ENCODE assay signal across 17 mouse cellular contexts in the genomic region with DNA sequence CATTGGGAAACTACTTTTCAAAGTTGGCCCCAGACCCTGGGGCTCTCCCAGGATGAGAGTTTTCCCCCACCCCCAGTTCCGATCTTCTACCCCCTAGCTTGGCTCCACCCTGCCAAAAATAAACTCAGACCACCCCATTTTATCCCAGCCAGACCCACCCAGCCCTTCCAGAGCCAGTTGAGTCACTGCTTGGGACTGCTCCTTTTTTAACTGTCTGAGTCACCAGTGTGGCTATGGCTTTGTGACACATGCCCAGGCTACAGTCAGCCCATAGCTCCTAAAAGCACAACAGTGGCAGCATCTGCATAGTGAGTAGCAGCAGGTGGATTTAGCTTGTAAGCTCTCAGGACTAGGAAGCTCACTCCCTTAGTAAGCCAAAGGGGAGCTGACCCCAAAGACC. TPM values are rescaled to one million over a fixed set of nuclear protein-coding genes. Genes with fewer than 3 reads are reported as not detected.
DNase-seq lines count a peak whose midpoint lies in the region; ATAC-seq and TF ChIP-seq lines count a peak whose summit lies in the region.
"Had no signal": no experiment of that assay in that cellular context is flagged by ENCODE, and none has a peak within 500 bp of the region (broad histone marks: within the 10 kb centered on the region; RNA-seq: fewer than 3 reads in every experiment).

No protein-coding gene starts in this region.

- no peak for TF ChIP-seq CTCF in olfactory bulb, adult 2 months (IDR thresholded peaks at IDR 0.05; ENCODE audit: insufficient read depth, low read depth, low read length)

- no peak for TF ChIP-seq POLR2A in olfactory bulb, adult 2 months (IDR thresholded peaks at IDR 0.05; ENCODE audit: insufficient read depth, low read depth, low read length)

- peak; percentile 66 for DNase-seq in adrenal gland, adult 2 months
- no peak for DNase-seq in adrenal gland, postnatal 4 days (ENCODE audit: low spot score in 2 of 2)
- no peak for DNase-seq in heart, postnatal 10 days
- DNase-seq in midbrain, embryonic 14.5 days, result no peak
- DNase-seq: B cell, adult 2 months; thymus, postnatal 36 days had no signal

- H3K4me1 ChIP-seq in heart, embryonic 15.5 days (replicated peaks), result peaks cover 77% of the 10 kb centered on the region
- H3K4me1 ChIP-seq in midbrain, embryonic 16.5 days (ENCODE audit: control insufficient read depth, insufficient read depth, low read length), result peaks cover under 1% of the 10 kb centered on the region; the same call in 1 of the 2 replicates
- H3K4me1 ChIP-seq in midbrain, embryonic 14.5 days (ENCODE audit: control insufficient read depth, insufficient read depth, low read length), result 0 out of 2 replicates have a peak, but pooled peaks cover 5% of the 10 kb centered on the region
- H3K4me1 ChIP-seq in olfactory bulb, adult 2 months (ENCODE audit: control insufficient read depth, insufficient read depth, low read length), result peaks cover 64% of the 10 kb centered on the region

- no peak overlapping the region for H3K4me3 ChIP-seq in heart, embryonic 15.5 days
- H3K4me3 ChIP-seq in midbrain, embryonic 16.5 days (ENCODE audit: low read depth, low read length), result no peak overlapping the region
- H3K4me3 ChIP-seq in midbrain, embryonic 14.5 days (replicated peaks; ENCODE audit: low read depth, low read length), result no peak overlapping the region
- no peak overlapping the region for H3K4me3 ChIP-seq in olfactory bulb, adult 2 months (ENCODE audit: insufficient read depth, low read depth, low read length)

- H3K9ac ChIP-seq in heart, embryonic 15.5 days, result 0 out of 2 replicates have a peak overlapping the region, but pooled peaks have one; percentile 11
- no peak overlapping the region for H3K9ac ChIP-seq in midbrain, embryonic 16.5 days (ENCODE audit: low read depth, low read length)
- H3K9ac ChIP-seq in midbrain, embryonic 14.5 days (replicated peaks; ENCODE audit: low read length), result no peak overlapping the region

- no peaks in the 10 kb centered on the region for H3K9me3 ChIP-seq in heart, embryonic 15.5 days (replicated peaks)
- no peaks in the 10 kb centered on the region for H3K9me3 ChIP-seq in midbrain, embryonic 16.5 days (replicated peaks; ENCODE audit: control insufficient read depth, low read length, poor library complexity, severe bottlenecking)
- H3K9me3 ChIP-seq in midbrain, embryonic 14.5 days (ENCODE audit: control insufficient read depth, low read length), result no peaks in the 10 kb centered on the region
- H3K9me3 ChIP-seq: G1E had no signal

- H3K27me3 ChIP-seq in heart, embryonic 15.5 days, result no peaks in the 10 kb centered on the region
- no peaks in the 10 kb centered on the region for H3K27me3 ChIP-seq in midbrain, embryonic 16.5 days (ENCODE audit: control insufficient read depth, insufficient read depth, low read depth, low read length)
- H3K27me3 ChIP-seq in midbrain, embryonic 14.5 days (ENCODE audit: control insufficient read depth, insufficient read depth, low read length), result no peaks in the 10 kb centered on the region

- ATAC-seq in heart, embryonic 15.5 days (replicated peaks; ENCODE audit: insufficient number of reproducible peaks, insufficient read depth, low FRiP score, low read depth), result no peak
- ATAC-seq in midbrain, embryonic 16.5 days, result no peak
- no peak for ATAC-seq in midbrain, embryonic 14.5 days (ENCODE audit: low FRiP score, low TSS enrichment)
- no peak for ATAC-seq in activated CD4-positive, CD25-positive, alpha-beta regulatory T cell, adult 4 months
- ATAC-seq: inflammation-experienced regulatory T-cells, adult 6 months had no signal

- H3K4me2 ChIP-seq in heart, embryonic 15.5 days, result no peak overlapping the region; the same call in 1 of the 2 replicates
- no peak overlapping the region for H3K4me2 ChIP-seq in midbrain, embryonic 16.5 days (ENCODE audit: low read length)
- no peak overlapping the region for H3K4me2 ChIP-seq in midbrain, embryonic 14.5 days (ENCODE audit: low read length)

- H3K27ac ChIP-seq in heart, embryonic 15.5 days, result peak overlapping the region; percentile 87
- H3K27ac ChIP-seq in midbrain, embryonic 16.5 days (ENCODE audit: low read length), result 0 out of 2 replicates have a peak overlapping the region, but pooled peaks have one; percentile 32
- H3K27ac ChIP-seq in midbrain, embryonic 14.5 days (replicated peaks; ENCODE audit: low read depth, low read length), result no peak overlapping the region
- H3K27ac ChIP-seq in olfactory bulb, adult 2 months (ENCODE audit: insufficient read depth, low read depth, low read length), result peak overlapping the region; percentile 20

- 25% methylated on average over 1 of the region's 1 CpGs for WGBS in heart, embryonic 15.5 days
- 72% methylated on average over 1 of the region's 1 CpGs for WGBS in midbrain, embryonic 16.5 days
- WGBS in midbrain, embryonic 14.5 days, result 67% methylated on average over 1 of the region's 1 CpGs
- WGBS in olfactory bulb, adult 2 months, result 32% methylated on average over 1 of the region's 1 CpGs

- intact Hi-C loops in heart, postnatal 10 days (cut with DNase I), result no loop called here

- no peaks in the 10 kb centered on the region for H3K36me3 ChIP-seq in heart, embryonic 15.5 days
- H3K36me3 ChIP-seq in midbrain, embryonic 16.5 days (ENCODE audit: control insufficient read depth, insufficient read depth, low read length), result no peaks in the 10 kb centered on the region
- H3K36me3 ChIP-seq in midbrain, embryonic 14.5 days (ENCODE audit: control insufficient read depth, insufficient read depth, low read length), result no peaks in the 10 kb centered on the region
- H3K36me3 ChIP-seq: G1E had no signal

RNA-seq across cellular contexts. Expression of a gene that starts 8.3 kb away (rescaled TPM):
- total RNA-seq in adrenal gland, adult 2 months (2021), result 10 to 100 TPM in 1 of 2 experiments, 1 to 10 TPM in 1; 7.8 to 11.8 TPM
- polyA plus RNA-seq in adrenal gland, adult 2 months (2012; rRNA removed), result 17.9 and 19.0 TPM in 2 replicates
- 10 to 100 TPM; 12.4 to 16.5 TPM for total RNA-seq in adrenal gland, postnatal 4 days (2021)
- 28.9 and 38.3 TPM in 2 replicates for polyA plus RNA-seq in heart, embryonic 15.5 days (2015; fragmentation: Nextera tagmentation; extraction: Ambion mirVana)
- 10 to 100 TPM; 42.6 to 43.4 TPM for total RNA-seq in heart, postnatal 10 days (2021)
- 7.3 and 7.8 TPM in 2 replicates for polyA plus RNA-seq in midbrain, embryonic 16.5 days (2015; fragmentation: Nextera tagmentation; extraction: Ambion mirVana)
- 4.1 TPM in 2 replicates for polyA plus RNA-seq in midbrain, embryonic 14.5 days (2014; fragmentation: Nextera tagmentation; extraction: Ambion mirVana)
- polyA plus RNA-seq in olfactory bulb, adult 2 months (2012; ENCODE audit: insufficient read depth, insufficient read length, low replicate concordance, missing spikeins), result not detected in 2 replicates
- under 1 TPM in 1 of 2 experiments, not detected in 1; 0.33 TPM for polyA plus RNA-seq in activated CD4-positive, CD25-positive, alpha-beta regulatory T cell, adult 4 months (2017; shearing (Covaris generic))
- total RNA-seq: common myeloid progenitor, adult 5-6 weeks; hematopoietic stem cell, adult 5-6 weeks; megakaryocyte, adult 5-6 weeks had no signal
- polyA plus RNA-seq: G1E; inflammation-experienced regulatory T-cells, adult 6 months had no signal

RNA-seq across cellular contexts. Expression of a gene that starts 8.6 kb away (rescaled TPM):
- total RNA-seq in adrenal gland, adult 2 months (2021), result 1 to 10 TPM; 1.5 to 1.7 TPM
- polyA plus RNA-seq in adrenal gland, adult 2 months (2012; rRNA removed), result 7.4 and 7.6 TPM in 2 replicates
- total RNA-seq in adrenal gland, postnatal 4 days (2021), result 1 to 10 TPM in 1 of 2 experiments, under 1 TPM in 1; 0.73 to 1.4 TPM
- 0.38 and 0.62 TPM in 2 replicates for polyA plus RNA-seq in heart, embryonic 15.5 days (2015; fragmentation: Nextera tagmentation; extraction: Ambion mirVana)
- under 1 TPM in 1 of 2 experiments, not detected in 1; 0.32 TPM for total RNA-seq in heart, postnatal 10 days (2021)
- polyA plus RNA-seq in midbrain, embryonic 16.5 days (2015; fragmentation: Nextera tagmentation; extraction: Ambion mirVana), result not detected in 2 replicates
- not detected in 2 replicates for polyA plus RNA-seq in midbrain, embryonic 14.5 days (2014; fragmentation: Nextera tagmentation; extraction: Ambion mirVana)
- polyA plus RNA-seq in olfactory bulb, adult 2 months (2012; ENCODE audit: insufficient read depth, insufficient read length, low replicate concordance, missing spikeins), result not detected in 2 replicates
- polyA plus RNA-seq in activated CD4-positive, CD25-positive, alpha-beta regulatory T cell, adult 4 months (2017; shearing (Covaris generic)), result not detected
- total RNA-seq: common myeloid progenitor, adult 5-6 weeks; G1E; hematopoietic stem cell, adult 5-6 weeks; left cerebral cortex, postnatal 25 days; megakaryocyte, adult 5-6 weeks had no signal
- polyA plus RNA-seq: G1E; inflammation-experienced regulatory T-cells, adult 6 months; liver, embryonic 16.5 days had no signal

RNA-seq across cellular contexts. Expression of a gene that starts 55.1 kb away (rescaled TPM):
- total RNA-seq in adrenal gland, adult 2 months (2021), result 10 to 100 TPM; 18.4 to 33.8 TPM
- 13.0 and 15.0 TPM in 2 replicates for polyA plus RNA-seq in adrenal gland, adult 2 months (2012; rRNA removed)
- total RNA-seq in adrenal gland, postnatal 4 days (2021), result 10 to 100 TPM; 28.4 to 30.7 TPM
- 7.0 and 9.5 TPM in 2 replicates for polyA plus RNA-seq in heart, embryonic 15.5 days (2015; fragmentation: Nextera tagmentation; extraction: Ambion mirVana)
- total RNA-seq in heart, postnatal 10 days (2021), result 10 to 100 TPM; 11.5 to 13.1 TPM
- polyA plus RNA-seq in midbrain, embryonic 16.5 days (2015; fragmentation: Nextera tagmentation; extraction: Ambion mirVana), result 2.2 and 2.7 TPM in 2 replicates
- 1.6 and 2.5 TPM in 2 replicates for polyA plus RNA-seq in midbrain, embryonic 14.5 days (2014; fragmentation: Nextera tagmentation; extraction: Ambion mirVana)
- not detected in 2 replicates for polyA plus RNA-seq in olfactory bulb, adult 2 months (2012; ENCODE audit: insufficient read depth, insufficient read length, low replicate concordance, missing spikeins)
- 1 to 10 TPM; 3.1 to 5.2 TPM for polyA plus RNA-seq in activated CD4-positive, CD25-positive, alpha-beta regulatory T cell, adult 4 months (2017; shearing (Covaris generic))
